Mouse (Mus musculus): ENCODE data around the gene Rnf103. TPM values are rescaled to one million over a fixed set of nuclear protein-coding genes. Genes with fewer than 3 reads are reported as not detected.
"Not testable (repeated sequence)": the region's sequence is repeated elsewhere in the genome, so short reads cannot be mapped to it uniquely, and the experiment has no call there.

Gene Rnf103
- polyA plus RNA-seq, 1 experiment from 2014 or later, result 18.6 TPM

DNA sequence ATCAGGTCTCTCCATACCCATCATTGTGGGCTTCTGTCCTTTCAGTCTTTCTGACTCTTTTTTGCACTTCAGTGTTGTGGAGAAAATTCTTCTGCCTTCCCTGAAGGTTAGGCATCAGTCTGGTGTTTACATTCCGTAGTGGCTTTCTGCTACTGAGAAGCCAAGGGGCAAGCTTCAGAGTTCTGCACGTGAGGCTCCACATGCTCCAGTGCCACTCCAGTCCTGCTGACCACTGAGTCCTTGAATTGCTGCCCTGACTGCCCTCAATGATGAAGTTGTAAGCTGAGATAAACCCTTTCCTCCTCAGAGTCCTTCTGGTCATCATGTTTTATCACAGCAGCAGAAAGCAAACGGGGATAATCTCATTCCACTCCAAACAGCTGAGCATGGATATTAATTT lies 24.4 kb upstream of the Rnf103 start:
- H3K9ac ChIP-seq (ENCODE audit: low read length), result no peak overlapping the region
- no peak for DNase-seq (ENCODE audit: low spot score)
- no peak overlapping the region for H3K27ac ChIP-seq (ENCODE audit: low read depth, low read length)
- no peak for ATAC-seq (ENCODE audit: insufficient read depth, low FRiP score, low TSS enrichment)
- 73% methylated on average over 3 of the region's 3 CpGs for WGBS
- no peak overlapping the region for H3K4me2 ChIP-seq (ENCODE audit: low read depth)
- no peaks in the 10 kb centered on the region for H3K27me3 ChIP-seq (ENCODE audit: control insufficient read depth, insufficient read depth, low read length)
- H3K4me3 ChIP-seq (ENCODE audit: low read depth, low read length), result no peak overlapping the region
- no peaks in the 10 kb centered on the region for H3K36me3 ChIP-seq (ENCODE audit: control insufficient read depth, insufficient read depth, low read length)
- no peaks in the 10 kb centered on the region for H3K9me3 ChIP-seq (ENCODE audit: control insufficient read depth, low read length)
- H3K4me1 ChIP-seq (ENCODE audit: control insufficient read depth, insufficient read depth, low read length), result no peaks in the 10 kb centered on the region

DNA sequence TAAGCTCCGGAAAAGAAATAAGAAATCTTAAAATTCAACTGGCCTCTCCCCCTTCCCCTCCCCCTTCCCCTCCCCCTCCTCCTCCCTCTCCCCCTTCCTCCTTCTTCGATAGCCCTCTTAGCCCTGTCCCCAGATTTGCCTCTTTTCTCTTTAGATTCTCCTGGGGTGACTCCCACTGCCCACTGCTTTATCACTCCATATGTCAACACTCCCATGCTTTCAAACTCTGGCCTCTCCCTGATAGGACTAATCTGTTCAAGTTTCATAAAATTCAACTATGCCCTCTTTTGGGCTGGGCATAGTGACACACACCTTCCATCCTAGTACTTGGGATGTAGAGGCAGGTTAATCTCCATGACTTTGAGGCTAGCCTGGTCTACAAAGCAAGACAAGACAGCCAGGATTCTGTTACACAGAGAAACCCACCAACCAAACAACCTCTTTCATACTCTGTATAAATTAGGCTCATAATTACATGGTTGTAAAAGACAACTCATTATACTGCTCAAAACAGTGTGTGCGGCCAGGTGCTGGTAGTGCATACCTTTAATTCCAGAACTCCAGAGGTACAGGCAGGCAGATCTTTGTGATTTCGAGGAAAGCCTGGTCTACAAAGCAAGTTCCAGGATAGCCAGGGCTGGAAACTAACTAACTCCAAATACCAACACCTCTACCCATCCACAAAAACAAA lies 21.7 kb upstream of the Rnf103 start:
- 79% methylated on average over 4 of the region's 4 CpGs for WGBS
- Histone ChIP-seq H3K9ac (ENCODE audit: low read length) (no peak overlapping the region), H3K27ac (ENCODE audit: low read depth, low read length) (no peak overlapping the region), H3K9me3 (ENCODE audit: control insufficient read depth, low read length) (no peaks in the 10 kb centered on the region), H3K4me3 (ENCODE audit: low read depth, low read length) (no peak overlapping the region), H3K27me3 (ENCODE audit: control insufficient read depth, insufficient read depth, low read length) (no peaks in the 10 kb centered on the region), H3K4me1 (ENCODE audit: control insufficient read depth, insufficient read depth, low read length) (no peaks in the 10 kb centered on the region), H3K4me2 (ENCODE audit: low read depth) (no peak overlapping the region), H3K36me3 (ENCODE audit: control insufficient read depth, insufficient read depth, low read length) (no peaks in the 10 kb centered on the region)
- no peak for DNase-seq (ENCODE audit: low spot score)
- ATAC-seq (ENCODE audit: insufficient read depth, low FRiP score, low TSS enrichment), result no peak

DNA sequence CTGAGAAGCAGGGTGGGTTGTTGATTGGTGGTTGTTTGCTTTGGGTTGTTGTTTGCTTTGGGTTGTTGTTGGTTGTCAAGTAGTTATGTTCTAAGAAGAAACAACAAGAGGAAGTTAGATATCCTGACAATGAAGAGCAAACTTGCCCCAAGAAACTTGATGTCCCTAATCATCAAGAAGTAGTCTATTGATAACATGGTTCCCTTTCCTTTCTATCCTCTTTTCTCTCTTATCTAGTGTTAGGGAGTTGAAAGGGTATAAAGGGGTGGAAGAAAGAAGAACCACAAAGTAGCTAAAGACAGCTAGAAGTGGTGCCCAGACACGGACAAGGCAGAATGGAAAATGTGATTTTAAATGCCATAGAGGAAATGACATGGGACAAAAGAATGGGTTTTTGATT lies 20.9 kb upstream of the Rnf103 start:
- Histone ChIP-seq H3K4me3 (ENCODE audit: low read depth, low read length) (no peak overlapping the region), H3K27ac (ENCODE audit: low read depth, low read length) (no peak overlapping the region), H3K27me3 (ENCODE audit: control insufficient read depth, insufficient read depth, low read length) (no peaks in the 10 kb centered on the region), H3K36me3 (ENCODE audit: control insufficient read depth, insufficient read depth, low read length) (no peaks in the 10 kb centered on the region), H3K4me2 (ENCODE audit: low read depth) (no peak overlapping the region), H3K9ac (ENCODE audit: low read length) (no peak overlapping the region), H3K4me1 (ENCODE audit: control insufficient read depth, insufficient read depth, low read length) (no peaks in the 10 kb centered on the region), H3K9me3 (ENCODE audit: control insufficient read depth, low read length) (no peaks in the 10 kb centered on the region)
- ATAC-seq (ENCODE audit: insufficient read depth, low FRiP score, low TSS enrichment), result no peak
- DNase-seq (ENCODE audit: low spot score), result no peak
- 67% methylated on average over 1 of the region's 1 CpGs for WGBS

DNA sequence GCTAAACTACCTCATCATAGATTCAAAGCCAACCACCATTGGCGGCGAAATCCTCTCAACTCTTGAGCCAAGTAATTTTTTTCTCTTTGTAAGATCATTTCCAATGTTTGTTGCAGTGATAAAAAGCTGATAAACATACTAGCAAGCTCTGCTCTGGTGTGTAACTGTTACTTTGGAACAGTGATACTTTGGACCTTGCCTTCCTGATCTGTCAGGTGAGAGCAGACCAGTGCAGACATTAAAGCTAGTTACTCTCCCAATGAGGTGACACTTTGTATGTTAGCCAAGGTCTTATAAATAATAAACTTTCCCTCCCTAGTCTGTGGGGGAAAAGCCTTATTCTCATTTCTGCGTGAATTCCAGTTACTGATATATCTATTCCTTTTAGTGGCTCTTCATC lies 18.1 kb upstream of the Rnf103 start:
- 80% methylated on average over 3 of the region's 3 CpGs for WGBS

DNA sequence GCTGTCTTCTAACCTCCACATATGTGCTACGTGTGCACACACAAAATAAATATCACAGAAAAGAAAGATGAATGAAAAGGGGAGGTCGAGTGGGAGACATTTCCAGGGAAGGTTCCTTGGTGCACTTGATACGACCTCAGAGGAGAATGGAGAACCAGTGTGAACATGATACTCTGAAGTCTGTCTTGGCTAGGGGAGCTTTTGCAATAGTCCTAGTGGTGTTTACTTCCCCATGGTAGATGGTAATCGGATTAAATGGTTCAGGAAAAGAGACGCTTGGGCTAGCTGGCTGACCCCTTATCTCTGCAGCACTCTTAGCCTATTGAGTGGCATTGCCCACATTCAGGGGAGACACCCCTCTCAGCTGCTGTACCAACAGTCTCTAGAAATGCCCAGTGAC lies 16.9 kb upstream of the Rnf103 start:
- DNase-seq (ENCODE audit: low spot score), result no peak
- Histone ChIP-seq H3K36me3 (ENCODE audit: control insufficient read depth, insufficient read depth, low read length) (no peaks in the 10 kb centered on the region), H3K4me3 (ENCODE audit: low read depth, low read length) (no peak overlapping the region), H3K4me1 (ENCODE audit: control insufficient read depth, insufficient read depth, low read length) (no peaks in the 10 kb centered on the region), H3K9me3 (ENCODE audit: control insufficient read depth, low read length) (no peaks in the 10 kb centered on the region), H3K27ac (ENCODE audit: low read depth, low read length) (no peak overlapping the region), H3K27me3 (ENCODE audit: control insufficient read depth, insufficient read depth, low read length) (no peaks in the 10 kb centered on the region), H3K9ac (ENCODE audit: low read length) (no peak overlapping the region), H3K4me2 (ENCODE audit: low read depth) (no peak overlapping the region)
- 82% methylated on average over 5 of the region's 5 CpGs for WGBS
- ATAC-seq (ENCODE audit: insufficient read depth, low FRiP score, low TSS enrichment), result no peak

More for the DNA sequence above, 18.1 kb upstream of the Rnf103 start:
- Histone ChIP-seq H3K9ac (ENCODE audit: low read length) (no peak overlapping the region), H3K9me3 (ENCODE audit: control insufficient read depth, low read length) (no peaks in the 10 kb centered on the region), H3K4me2 (ENCODE audit: low read depth) (no peak overlapping the region), H3K36me3 (ENCODE audit: control insufficient read depth, insufficient read depth, low read length) (no peaks in the 10 kb centered on the region), H3K4me1 (ENCODE audit: control insufficient read depth, insufficient read depth, low read length) (no peaks in the 10 kb centered on the region), H3K27me3 (ENCODE audit: control insufficient read depth, insufficient read depth, low read length) (no peaks in the 10 kb centered on the region), H3K27ac (ENCODE audit: low read depth, low read length) (no peak overlapping the region), H3K4me3 (ENCODE audit: low read depth, low read length) (no peak overlapping the region)
- ATAC-seq (ENCODE audit: insufficient read depth, low FRiP score, low TSS enrichment), result no peak
- DNase-seq (ENCODE audit: low spot score), result no peak

DNA sequence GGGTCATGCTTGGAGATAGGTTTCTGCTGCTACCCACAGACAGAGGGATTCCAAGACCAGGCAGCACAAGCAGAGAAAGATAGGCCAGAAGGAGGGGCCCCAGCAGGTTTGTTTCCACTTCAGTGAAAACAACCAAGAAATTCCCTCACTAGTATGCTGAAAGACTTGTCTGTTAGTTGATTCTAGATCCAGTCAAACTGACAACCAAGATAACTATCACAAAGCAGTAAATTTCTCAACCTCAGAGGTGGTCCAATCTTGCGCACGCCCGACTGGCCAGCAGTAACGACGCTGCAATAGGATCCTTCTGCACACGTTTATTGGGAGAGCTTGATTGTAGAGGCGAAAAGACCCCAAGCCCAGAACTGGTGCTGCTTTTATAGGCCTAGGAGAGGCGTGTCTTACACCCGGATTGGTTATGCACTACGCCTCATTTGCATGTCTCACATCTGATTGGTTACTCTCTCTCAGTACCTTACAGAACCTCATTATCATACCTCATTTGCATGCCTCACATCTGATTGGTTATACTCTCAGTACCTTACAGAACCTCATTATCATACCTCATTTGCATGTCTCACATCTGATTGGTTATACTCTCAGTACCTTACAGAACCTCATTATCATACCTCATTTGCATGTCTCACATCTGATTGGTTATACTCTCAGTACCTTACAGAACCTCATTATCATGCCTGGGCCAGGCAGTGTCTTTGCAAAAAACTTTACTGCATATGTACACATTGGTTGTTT lies 14.7 kb upstream of the Rnf103 start:
- not testable (repeated sequence) for H3K27ac ChIP-seq (ENCODE audit: low read depth, low read length); H3K4me3 ChIP-seq (ENCODE audit: low read depth, low read length); H3K36me3 ChIP-seq (ENCODE audit: control insufficient read depth, insufficient read depth, low read length); H3K9ac ChIP-seq (ENCODE audit: low read length); H3K9me3 ChIP-seq (ENCODE audit: control insufficient read depth, low read length); H3K27me3 ChIP-seq (ENCODE audit: control insufficient read depth, insufficient read depth, low read length); DNase-seq (ENCODE audit: low spot score); H3K4me1 ChIP-seq (ENCODE audit: control insufficient read depth, insufficient read depth, low read length); ATAC-seq (ENCODE audit: insufficient read depth, low FRiP score, low TSS enrichment); H3K4me2 ChIP-seq (ENCODE audit: low read depth)
- 89% methylated on average over 10 of the region's 10 CpGs for WGBS

DNA sequence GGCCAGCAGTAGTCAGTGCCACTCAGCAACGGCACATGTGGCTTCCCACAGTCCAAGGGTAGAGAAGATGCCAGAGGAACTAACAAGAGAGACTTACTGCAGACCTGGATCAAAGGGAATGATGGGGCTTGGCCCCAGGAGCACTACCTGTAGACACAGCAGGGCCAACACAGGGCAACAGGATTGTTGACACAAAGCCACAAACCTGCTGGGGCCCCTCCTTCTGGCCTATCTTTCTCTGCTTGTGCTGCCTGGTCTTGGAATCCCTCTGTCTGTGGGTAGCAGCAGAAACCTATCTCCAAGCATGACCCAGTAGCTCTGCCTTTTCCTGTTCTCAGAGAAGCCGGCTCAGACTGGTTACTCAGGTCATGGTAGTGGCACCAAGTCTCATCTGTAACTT lies 14.1 kb upstream of the Rnf103 start:
- H3K4me1 ChIP-seq (ENCODE audit: control insufficient read depth, insufficient read depth, low read length); DNase-seq (ENCODE audit: low spot score); H3K36me3 ChIP-seq (ENCODE audit: control insufficient read depth, insufficient read depth, low read length); H3K4me3 ChIP-seq (ENCODE audit: low read depth, low read length); H3K4me2 ChIP-seq (ENCODE audit: low read depth); H3K9ac ChIP-seq (ENCODE audit: low read length); H3K9me3 ChIP-seq (ENCODE audit: control insufficient read depth, low read length); H3K27me3 ChIP-seq (ENCODE audit: control insufficient read depth, insufficient read depth, low read length); H3K27ac ChIP-seq (ENCODE audit: low read depth, low read length); ATAC-seq (ENCODE audit: insufficient read depth, low FRiP score, low TSS enrichment): not testable (repeated sequence)
- WGBS, result 92% methylated on average over 2 of the region's 2 CpGs

DNA sequence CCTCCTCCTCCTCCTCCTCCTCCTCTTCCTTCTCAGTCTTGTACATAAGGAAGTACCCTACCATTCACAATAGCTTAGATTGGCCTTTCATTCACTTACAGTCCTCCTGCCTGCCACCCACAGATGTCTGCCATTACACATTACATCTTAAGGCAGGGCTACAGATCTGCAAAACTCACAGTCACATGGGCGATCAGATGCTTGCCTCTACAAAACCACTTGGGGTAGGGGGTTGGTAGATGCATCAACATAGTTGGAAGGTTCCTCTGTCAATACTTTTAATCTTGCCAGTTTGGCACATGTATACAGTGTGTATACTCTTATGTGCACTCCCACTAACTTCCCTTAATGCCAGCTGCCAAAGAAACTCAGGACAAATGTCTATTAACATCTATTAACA lies 13.6 kb upstream of the Rnf103 start:
- DNase-seq (ENCODE audit: low spot score) (no peak), ATAC-seq (ENCODE audit: insufficient read depth, low FRiP score, low TSS enrichment) (no peak)
- WGBS, result 100% methylated on average over 1 of the region's 1 CpGs
- Histone ChIP-seq H3K36me3 (ENCODE audit: control insufficient read depth, insufficient read depth, low read length) (no peaks in the 10 kb centered on the region), H3K9me3 (ENCODE audit: control insufficient read depth, low read length) (no peaks in the 10 kb centered on the region), H3K9ac (ENCODE audit: low read length) (no peak overlapping the region), H3K27me3 (ENCODE audit: control insufficient read depth, insufficient read depth, low read length) (no peaks in the 10 kb centered on the region), H3K4me2 (ENCODE audit: low read depth) (no peak overlapping the region), H3K27ac (ENCODE audit: low read depth, low read length) (no peak overlapping the region), H3K4me1 (ENCODE audit: control insufficient read depth, insufficient read depth, low read length) (no peaks in the 10 kb centered on the region), H3K4me3 (ENCODE audit: low read depth, low read length) (no peak overlapping the region)

DNA sequence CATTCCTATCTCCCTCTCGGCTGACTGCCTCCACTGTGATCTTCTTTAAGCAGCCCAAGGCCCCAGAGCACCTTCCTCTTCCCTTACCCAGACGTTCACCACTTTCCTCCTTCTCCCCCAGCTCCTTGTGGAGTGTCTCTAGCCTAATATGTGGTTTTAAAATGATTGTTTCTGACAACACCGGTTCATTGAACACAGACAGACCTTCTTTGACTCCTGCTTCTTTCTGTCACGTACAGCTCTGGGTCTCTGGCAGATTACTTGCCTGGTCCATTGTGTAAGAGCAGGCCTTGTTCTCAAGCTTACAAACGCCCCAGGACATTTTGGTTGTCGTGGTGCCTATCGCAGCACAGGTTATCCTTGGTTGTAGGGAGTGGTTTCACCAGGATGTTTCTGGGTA lies 12.6 kb upstream of the Rnf103 start:
- no peaks in the 10 kb centered on the region for H3K27me3 ChIP-seq (ENCODE audit: control insufficient read depth, insufficient read depth, low read length)
- no peaks in the 10 kb centered on the region for H3K36me3 ChIP-seq (ENCODE audit: control insufficient read depth, insufficient read depth, low read length)
- WGBS, result 71% methylated on average over 7 of the region's 7 CpGs
- no peak overlapping the region for H3K4me3 ChIP-seq (ENCODE audit: low read depth, low read length)
- no peak overlapping the region for H3K4me2 ChIP-seq (ENCODE audit: low read depth)
- no peak overlapping the region for H3K27ac ChIP-seq (ENCODE audit: low read depth, low read length)
- ATAC-seq (ENCODE audit: insufficient read depth, low FRiP score, low TSS enrichment) (no peak), DNase-seq (ENCODE audit: low spot score) (no peak)
- H3K9ac ChIP-seq (ENCODE audit: low read length), result no peak overlapping the region
- no peaks in the 10 kb centered on the region for H3K9me3 ChIP-seq (ENCODE audit: control insufficient read depth, low read length)
- H3K4me1 ChIP-seq (ENCODE audit: control insufficient read depth, insufficient read depth, low read length), result no peaks in the 10 kb centered on the region
